Mouse (Mus musculus) CH12.LX (cell line): ENCODE data around the gene Crat. TPM values are rescaled to one million over a fixed set of nuclear protein-coding genes. Genes with fewer than 3 reads are reported as not detected.

Experiments used
- DNase-seq: peaks from one replicate; pipeline ENCODE4 v3.0.0-alpha.2; 2013; ENCODE audit errors: extremely low read depth
- H3K27ac ChIP-seq: 2 replicates; pipeline ENCODE4 v1.5.1; 2012; ENCODE audit warnings: low read depth, mild to moderate bottlenecking, control low read depth, moderate library complexity; ENCODE audit not compliant: insufficient read depth
- H3K27me3 ChIP-seq: replicated peaks from 2 replicates; pipeline ENCODE3; 2012; ENCODE audit warnings: inconsistent platforms
- H3K36me3 ChIP-seq, 2 experiments: replicated peaks in 1 of 2; 2 replicates each; pipeline versions ENCODE3 to v1.6.1; 2012; ENCODE audit warnings: inconsistent platforms in 1 of 2, low read length in 1 of 2, mild to moderate bottlenecking in 1 of 2, mixed read lengths in 1 of 2, moderate library complexity in 1 of 2; ENCODE audit not compliant: control insufficient read depth in 1 of 2, insufficient read depth in 1 of 2
- H3K4me1 ChIP-seq, 2 experiments: 2 replicates each; pipeline ENCODE4 v1.6.1; 2012; ENCODE audit warnings: inconsistent platforms in 1 of 2, moderate library complexity in 1 of 2; ENCODE audit not compliant: insufficient read depth in 2 of 2, control insufficient read depth in 1 of 2
- H3K4me2 ChIP-seq: 2 replicates; pipeline ENCODE4 v1.6.1; 2012; ENCODE audit warnings: low read depth, mild to moderate bottlenecking, control low read depth; ENCODE audit not compliant: poor library complexity, insufficient read depth, severe bottlenecking
- H3K4me3 ChIP-seq, 3 experiments: fragments of 150-350 bp in 1 of 3; sonication (generic) in 1 of 3; replicated peaks in 1 of 3; 2 replicates each; pipeline versions ENCODE3 to v1.5.1; 2011 to 2012; ENCODE audit warnings: low read depth in 2 of 3, low read length in 2 of 3, mild to moderate bottlenecking in 2 of 3, moderate library complexity in 2 of 3, control low read depth in 1 of 3, improper control_type of control experiment in 1 of 3, inconsistent platforms in 1 of 3, mixed read lengths in 1 of 3; ENCODE audit not compliant: poor library complexity in 1 of 3
- H3K79me2 ChIP-seq: replicated peaks from 2 replicates; pipeline ENCODE4 v1.6.1; 2012; ENCODE audit warnings: mild to moderate bottlenecking, moderate library complexity; ENCODE audit not compliant: control insufficient read depth, poor library complexity, insufficient read depth, severe bottlenecking; ENCODE audit errors: extremely low read depth
- H3K9ac ChIP-seq: 2 replicates; pipeline ENCODE4 v1.6.1; 2012; ENCODE audit warnings: low read depth, mild to moderate bottlenecking, control low read depth, moderate library complexity; ENCODE audit not compliant: insufficient read depth
- H3K9me3 ChIP-seq: replicated peaks from 2 replicates; pipeline ENCODE3; 2012; ENCODE audit warnings: low read length, inconsistent platforms, mixed read lengths
- CHD1 ChIP-seq: IDR thresholded peaks from 2 replicates; pipeline ENCODE4 v1.6.1; 2012; ENCODE audit warnings: low read depth, low read length, improper control_type of control experiment, inconsistent platforms
- CHD2 ChIP-seq: IDR thresholded peaks from 2 replicates; pipeline ENCODE4 v1.6.1; 2011; ENCODE audit warnings: low read length, improper control_type of control experiment
- CTCF ChIP-seq, 2 experiments: IDR thresholded peaks in 1 of 2; conservative IDR thresholded peaks in 1 of 2; 2 replicates each; pipeline ENCODE4 v1.5.1; 2011 to 2012; ENCODE audit warnings: low read depth in 2 of 2, low read length in 2 of 2, improper control_type of control experiment in 1 of 2, inconsistent platforms in 1 of 2, mild to moderate bottlenecking in 1 of 2, moderate library complexity in 1 of 2
- E2F4 ChIP-seq: IDR thresholded peaks from 2 replicates; pipeline ENCODE4 v1.6.1; 2011; ENCODE audit warnings: low read depth, low read length, improper control_type of control experiment; ENCODE audit not compliant: insufficient replicate concordance
- ELF1 ChIP-seq: IDR thresholded peaks from 2 replicates; pipeline ENCODE4 v1.6.1; 2014; ENCODE audit warnings: low read depth, mild to moderate bottlenecking, inconsistent platforms, low read length, improper control_type of control experiment
- EP300 ChIP-seq: IDR thresholded peaks from 2 replicates; pipeline ENCODE4 v1.6.1; 2011; ENCODE audit warnings: low read length, improper control_type of control experiment
- GABPA ChIP-seq: IDR thresholded peaks from 2 replicates; pipeline ENCODE4 v1.6.1; 2012; ENCODE audit warnings: low read depth, low read length, improper control_type of control experiment, inconsistent platforms; ENCODE audit not compliant: insufficient replicate concordance
- MAFK ChIP-seq: IDR thresholded peaks from 2 replicates; pipeline ENCODE4 v1.6.1; 2011; ENCODE audit warnings: low read length, improper control_type of control experiment; ENCODE audit not compliant: insufficient replicate concordance
- MAX ChIP-seq: IDR thresholded peaks from 2 replicates; pipeline ENCODE4 v1.6.1; 2011; ENCODE audit warnings: low read length, improper control_type of control experiment
- MXI1 ChIP-seq: IDR thresholded peaks from 2 replicates; pipeline ENCODE4 v1.6.1; 2011; ENCODE audit warnings: mild to moderate bottlenecking, low read depth, low read length, improper control_type of control experiment
- MYC ChIP-seq: IDR thresholded peaks from 2 replicates; pipeline ENCODE4 v1.6.1; 2011; ENCODE audit warnings: low read depth, mild to moderate bottlenecking, improper control_type of control experiment, low read length
- NELFE ChIP-seq: IDR thresholded peaks from 2 replicates; pipeline ENCODE4 v1.6.1; 2011; ENCODE audit warnings: low read depth, low read length, improper control_type of control experiment
- POLR2A ChIP-seq: IDR thresholded peaks from 2 replicates; pipeline ENCODE4 v1.6.1; 2011; ENCODE audit warnings: low read depth, mild to moderate bottlenecking, improper control_type of control experiment, low read length
- RAD21 ChIP-seq: IDR thresholded peaks from 2 replicates; pipeline ENCODE4 v1.6.1; 2011; ENCODE audit warnings: low read depth, mild to moderate bottlenecking, low read length, improper control_type of control experiment, moderate library complexity
- SIN3A ChIP-seq: IDR thresholded peaks from 2 replicates; pipeline ENCODE4 v1.6.1; 2012; ENCODE audit warnings: low read length, improper control_type of control experiment, inconsistent platforms
- SMC3 ChIP-seq: IDR thresholded peaks from 2 replicates; pipeline ENCODE4 v1.6.1; 2011; ENCODE audit warnings: low read depth, low read length, improper control_type of control experiment
- TCF12 ChIP-seq: IDR thresholded peaks from 2 replicates; pipeline ENCODE4 v1.6.1; 2014; ENCODE audit warnings: low read depth, mild to moderate bottlenecking, inconsistent platforms, low read length, improper control_type of control experiment
- USF1 ChIP-seq: IDR thresholded peaks from 2 replicates; pipeline ENCODE4 v1.6.1; 2014; ENCODE audit warnings: low read depth, mild to moderate bottlenecking, inconsistent platforms, low read length, improper control_type of control experiment
- USF2 ChIP-seq: conservative IDR thresholded peaks from 2 replicates; pipeline ENCODE4 v1.6.1; 2011; ENCODE audit warnings: low read depth, low read length, improper control_type of control experiment
- ZKSCAN1 ChIP-seq: IDR thresholded peaks from 2 replicates; pipeline ENCODE4 v1.6.1; 2012; ENCODE audit warnings: low read depth, inconsistent platforms, low read length, improper control_type of control experiment, borderline replicate concordance
- dilution Hi-C: fragments of 300-500 bp; cut with MboI; formaldehyde crosslinking; loops from 2 replicates; pipeline ENCODE4 v1.14.3; 2020; ENCODE audit warnings: low sequenced_read_pairs; ENCODE audit not compliant: extremely low pct_unique_long_range_greater_than_20kb, extremely low pct_ligation_motif_present
- in situ Hi-C: fragments of 300-500 bp; cut with MboI; formaldehyde crosslinking; loops from 3 replicates; pipeline ENCODE4 v1.14.3; 2019; ENCODE audit warnings: low sequenced_read_pairs, low pct_ligation_motif_present, low pct_unique_long_range_greater_than_20kb, mixed read lengths
- polyA plus RNA-seq: library from polyadenylated mRNA; unstranded; fragments of >175 nt; gene quantifications from 2 replicates; pipeline ENCODE4 v1.2.1, GENCODE M21; 2012; ENCODE audit warnings: low read depth; ENCODE audit not compliant: insufficient read length
- total RNA-seq, 2 experiments: library from RNA; depleted of rRNA; stranded (reverse); fragments of 300-350 nt in 1 of 2; fragments of >200 nt in 1 of 2; gene quantifications; 2 replicates each; pipeline ENCODE4 v1.2.3; 2012 to 2014

Crat gene
- total and polyA plus RNA-seq, 3 experiments, result 1.7 to 4.5 (median 4.2) TPM

DNA sequence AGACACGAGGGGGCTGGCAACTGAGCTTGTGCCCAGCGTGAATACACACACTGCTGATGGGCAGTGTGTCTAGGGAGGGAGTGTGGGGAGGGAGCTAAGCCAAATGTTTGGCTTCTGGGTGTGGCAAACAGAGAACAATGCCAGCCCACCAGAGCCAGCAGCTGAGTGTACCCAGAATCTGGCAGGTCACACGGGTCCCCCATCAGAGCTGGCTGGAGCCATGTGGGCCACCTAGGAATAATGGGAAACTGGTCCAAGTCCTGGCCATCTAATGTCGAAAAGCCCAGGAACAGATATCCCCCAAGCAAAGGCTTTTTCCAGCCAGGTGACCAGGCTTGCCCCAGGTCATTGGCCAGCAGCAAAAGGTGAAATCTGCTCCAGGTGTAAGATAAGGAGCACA, 59.8 kb downstream of the Crat start:
- TF ChIP-seq MXI1, result no peak
- TF ChIP-seq CHD2, result no peak
- no peak for TF ChIP-seq GABPA
- no peak for TF ChIP-seq E2F4
- TF ChIP-seq USF2, result no peak
- no peak for TF ChIP-seq RAD21
- TF ChIP-seq SMC3, result no peak
- TF ChIP-seq EP300, result no peak
- TF ChIP-seq TCF12, result no peak
- TF ChIP-seq NELFE, result no peak
- no peak for TF ChIP-seq SIN3A
- no peak for TF ChIP-seq ZKSCAN1
- TF ChIP-seq CHD1, result no peak
- no peak for TF ChIP-seq POLR2A
- TF ChIP-seq MAFK, result no peak
- no peak for TF ChIP-seq MAX
- no peak for TF ChIP-seq CTCF (conservative IDR thresholded peaks at IDR 0.05 in 1 of 2, IDR thresholded peaks at IDR 0.05 in 1 of 2; ENCODE audit: low read depth in 2 of 2, low read length in 2 of 2)
- no peak for TF ChIP-seq USF1
- Histone ChIP-seq H3K79me2 (no peaks in the 10 kb centered on the region), H3K27ac (no peak overlapping the region), H3K4me1 (peaks cover 10 to 21% of the 10 kb centered on the region in 2 experiments), H3K4me3 (no peak overlapping the region), H3K9ac (no peak overlapping the region), H3K9me3 (no peaks in the 10 kb centered on the region), H3K36me3 (peaks cover 15 to 53% of the 10 kb centered on the region in 2 experiments), H3K4me2 (no peak overlapping the region), H3K27me3 (no peaks in the 10 kb centered on the region)
- in situ Hi-C loops, result no loop called here
- no peak for DNase-seq
- dilution Hi-C loops, result no loop called here

DNA sequence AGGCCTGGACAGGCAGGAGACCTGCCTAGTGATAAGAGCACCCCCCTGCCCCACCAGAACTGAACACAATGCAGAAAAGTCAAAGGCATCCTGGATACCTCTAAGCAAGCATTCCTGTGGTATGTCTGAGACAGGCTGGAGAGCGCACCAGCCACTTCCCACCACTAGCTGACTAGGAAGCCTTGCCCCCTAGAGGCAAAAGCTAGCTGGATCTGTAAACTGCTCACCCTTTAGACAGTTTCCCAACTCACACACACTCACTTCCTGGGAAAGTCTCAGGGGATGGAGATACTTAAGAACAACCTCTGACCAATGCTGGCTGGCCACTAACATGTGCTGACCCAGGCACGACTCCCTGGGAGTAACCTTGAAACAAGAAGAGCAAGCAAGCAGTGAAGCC, 64.5 kb downstream of the Crat start:
- dilution Hi-C loops (no loop called here), in situ Hi-C loops (no loop called here)
- no peaks in the 10 kb centered on the region for H3K79me2 ChIP-seq
- no peak overlapping the region for H3K4me3 ChIP-seq
- peaks cover 5 to 22% of the 10 kb centered on the region in 2 experiments; a peak in 3 of 4 replicates for H3K4me1 ChIP-seq
- peaks cover 49 to 88% of the 10 kb centered on the region in 2 experiments for H3K36me3 ChIP-seq
- no peak overlapping the region for H3K9ac ChIP-seq
- H3K27ac ChIP-seq, result no peak overlapping the region
- no peaks in the 10 kb centered on the region for H3K9me3 ChIP-seq
- no peak overlapping the region for H3K4me2 ChIP-seq
- H3K27me3 ChIP-seq, result no peaks in the 10 kb centered on the region
- TF ChIP-seq ELF1 (no peak), USF2 (no peak), MYC (no peak), CTCF (conservative IDR thresholded peaks at IDR 0.05 in 1 of 2, IDR thresholded peaks at IDR 0.05 in 1 of 2; ENCODE audit: low read depth in 2 of 2, low read length in 2 of 2) (peak in 1 of 2 experiments; percentile 58; a peak in 2 of 4 replicates)
- DNase-seq, result no peak

Other genes with a start within 250 kb of the Crat start
- gene Endog, start 244.3 kb downstream of the Crat start, total RNA-seq (2012; rRNA removed), result 9.2 and 9.7 TPM in 2 replicates
- gene Endog, start 244.3 kb downstream of the Crat start, total RNA-seq (2014; rRNA removed), result 0.23 TPM in 1 of 2 replicates, not detected in the other
- not detected in 2 replicates for gene Endog, start 244.3 kb downstream of the Crat start, polyA plus RNA-seq
- 49.2 and 56.7 TPM in 2 replicates for gene Spout1, start 237.4 kb downstream of the Crat start, total RNA-seq (2012; rRNA removed)
- gene Spout1, start 237.4 kb downstream of the Crat start, total RNA-seq (2014; rRNA removed), result 34.8 and 38.4 TPM in 2 replicates
- gene Spout1, start 237.4 kb downstream of the Crat start, polyA plus RNA-seq, result 62.3 and 63.7 TPM in 2 replicates
- 5.3 and 7.0 TPM in 2 replicates for gene Kyat1, start 210.0 kb downstream of the Crat start, total RNA-seq (2012; rRNA removed)
- gene Kyat1, start 210.0 kb downstream of the Crat start, total RNA-seq (2014; rRNA removed), result 5.0 and 5.5 TPM in 2 replicates
- 5.2 and 5.4 TPM in 2 replicates for gene Kyat1, start 210.0 kb downstream of the Crat start, polyA plus RNA-seq
- 2.8 and 3.1 TPM in 2 replicates for gene Lrrc8a, start 178.1 kb downstream of the Crat start, total RNA-seq (2012; rRNA removed)
- 1.1 and 1.8 TPM in 2 replicates for gene Lrrc8a, start 178.1 kb downstream of the Crat start, total RNA-seq (2014; rRNA removed)
- 1.2 and 1.4 TPM in 2 replicates for gene Lrrc8a, start 178.1 kb downstream of the Crat start, polyA plus RNA-seq
- gene Gm28035, start 175.2 kb downstream of the Crat start, total RNA-seq (2012; rRNA removed), result 0.46 and 0.64 TPM in 2 replicates
- gene Gm28035, start 175.2 kb downstream of the Crat start, total RNA-seq (2014; rRNA removed), result 0.27 TPM in 2 replicates
- gene Gm28035, start 175.2 kb downstream of the Crat start, polyA plus RNA-seq, result 0.35 and 0.36 TPM in 2 replicates
- gene Phyhd1, start 149.6 kb downstream of the Crat start, total RNA-seq (2012; rRNA removed), result 3.1 and 8.9 TPM in 2 replicates
- gene Phyhd1, start 149.6 kb downstream of the Crat start, total RNA-seq (2014; rRNA removed), result 5.7 and 7.1 TPM in 2 replicates
- 9.7 and 11.5 TPM in 2 replicates for gene Phyhd1, start 149.6 kb downstream of the Crat start, polyA plus RNA-seq
- gene Gm28038, start 134.8 kb downstream of the Crat start, total RNA-seq (2012; rRNA removed), result not detected in 2 replicates
- gene Gm28038, start 134.8 kb downstream of the Crat start, total RNA-seq (2014; rRNA removed), result not detected in 2 replicates
- gene Gm28038, start 134.8 kb downstream of the Crat start, polyA plus RNA-seq, result 7.4 TPM in 1 of 2 replicates, not detected in the other
- gene Dolk, start 129.5 kb downstream of the Crat start, total RNA-seq (2012; rRNA removed), result 17.4 and 18.1 TPM in 2 replicates
- gene Dolk, start 129.5 kb downstream of the Crat start, total RNA-seq (2014; rRNA removed), result 11.1 and 11.6 TPM in 2 replicates
- gene Dolk, start 129.5 kb downstream of the Crat start, polyA plus RNA-seq, result 10.8 and 11.8 TPM in 2 replicates
- gene Nup188, start 129.4 kb downstream of the Crat start, total RNA-seq (2012; rRNA removed), result 40.2 and 47.6 TPM in 2 replicates
- gene Nup188, start 129.4 kb downstream of the Crat start, total RNA-seq (2014; rRNA removed), result 19.7 and 20.9 TPM in 2 replicates
- 58.8 and 61.2 TPM in 2 replicates for gene Nup188, start 129.4 kb downstream of the Crat start, polyA plus RNA-seq
- 42.6 and 47.8 TPM in 2 replicates for gene Sh3glb2, start 56.5 kb downstream of the Crat start, total RNA-seq (2012; rRNA removed)
- gene Sh3glb2, start 56.5 kb downstream of the Crat start, total RNA-seq (2014; rRNA removed), result 27.2 and 34.0 TPM in 2 replicates
- 38.9 and 39.3 TPM in 2 replicates for gene Sh3glb2, start 56.5 kb downstream of the Crat start, polyA plus RNA-seq
- gene Miga2, start 51.6 kb downstream of the Crat start, total RNA-seq (2012; rRNA removed), result 11.2 and 15.0 TPM in 2 replicates
- gene Miga2, start 51.6 kb downstream of the Crat start, total RNA-seq (2014; rRNA removed), result 9.1 and 9.2 TPM in 2 replicates
- 7.4 and 9.4 TPM in 2 replicates for gene Miga2, start 51.6 kb downstream of the Crat start, polyA plus RNA-seq
- gene Dolpp1, start 23.6 kb downstream of the Crat start, total RNA-seq (2012; rRNA removed), result 19.2 and 22.8 TPM in 2 replicates
- gene Dolpp1, start 23.6 kb downstream of the Crat start, total RNA-seq (2014; rRNA removed), result 15.0 and 22.3 TPM in 2 replicates
- gene Dolpp1, start 23.6 kb downstream of the Crat start, polyA plus RNA-seq, result 17.9 and 19.1 TPM in 2 replicates
- gene Ptpa, start 226 bp upstream of the Crat start, total RNA-seq (2012; rRNA removed), result 111 and 120 TPM in 2 replicates
- 117 and 122 TPM in 2 replicates for gene Ptpa, start 226 bp upstream of the Crat start, total RNA-seq (2014; rRNA removed)
- gene Ptpa, start 226 bp upstream of the Crat start, polyA plus RNA-seq, result 190 and 194 TPM in 2 replicates
- gene Ier5l, start 58.4 kb upstream of the Crat start, total RNA-seq (2012; rRNA removed), result 0.98 and 1.1 TPM in 2 replicates
- gene Ier5l, start 58.4 kb upstream of the Crat start, total RNA-seq (2014; rRNA removed), result 0.22 and 0.51 TPM in 2 replicates
- gene Ier5l, start 58.4 kb upstream of the Crat start, polyA plus RNA-seq, result 0.31 and 0.33 TPM in 2 replicates
- 0.51 TPM in 1 of 2 replicates, not detected in the other for gene Cstad, start 179.2 kb upstream of the Crat start, total RNA-seq (2012; rRNA removed)
- not detected in 2 replicates for gene Cstad, start 179.2 kb upstream of the Crat start, total RNA-seq (2014; rRNA removed)
- 0.29 TPM in 1 of 2 replicates, not detected in the other for gene Cstad, start 179.2 kb upstream of the Crat start, polyA plus RNA-seq